Mouse (Mus musculus) frontal cortex, adult 2 months (tissue): ENCODE results near the gene Gm5134. TPM values are rescaled to one million over a fixed set of nuclear protein-coding genes. Genes with fewer than 3 reads are reported as not detected.

Source experiments
- DNase-seq, 2 experiments: peaks; one replicate each; pipeline ENCODE4 v3.0.0; 2022; ENCODE audit warnings: low spot score in 1 of 2; ENCODE audit errors: extremely low spot score in 1 of 2
- polyA plus RNA-seq: library from polyadenylated mRNA; depleted of rRNA; stranded (reverse); fragments of >200 nt; gene quantifications from 2 replicates; pipeline ENCODE4 v1.2.3, GENCODE M21; 2012; rRNA removed

Gene Gm5134
- 0.23 and 0.36 TPM in 2 replicates for polyA plus RNA-seq

DNA sequence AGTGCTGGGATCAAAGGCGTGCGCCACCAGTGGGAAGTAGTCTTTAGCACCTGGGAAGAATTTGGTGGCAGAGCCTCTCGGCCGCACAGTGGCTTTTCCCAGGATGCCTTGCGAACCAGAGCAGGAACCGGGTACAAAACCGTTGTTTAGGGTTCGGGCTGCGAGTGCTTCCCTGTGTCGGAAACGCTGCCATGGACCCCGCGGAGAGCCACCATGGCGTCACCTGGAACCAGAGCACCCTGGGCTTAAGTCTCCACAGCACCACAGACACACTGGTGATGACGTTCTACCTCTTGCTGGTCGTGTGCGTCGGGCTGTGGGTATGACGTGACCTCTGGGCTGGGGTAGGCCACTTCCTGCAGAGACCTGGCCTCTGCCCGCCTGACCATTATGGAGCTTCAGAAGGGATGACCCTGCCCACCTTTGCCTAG lies at the start of gene Gm5134:
Gene Gm5134, plus strand, starts transcription at position 134 of the 431 bp plus-strand sequence.
- DNase-seq = no peak

DNA sequence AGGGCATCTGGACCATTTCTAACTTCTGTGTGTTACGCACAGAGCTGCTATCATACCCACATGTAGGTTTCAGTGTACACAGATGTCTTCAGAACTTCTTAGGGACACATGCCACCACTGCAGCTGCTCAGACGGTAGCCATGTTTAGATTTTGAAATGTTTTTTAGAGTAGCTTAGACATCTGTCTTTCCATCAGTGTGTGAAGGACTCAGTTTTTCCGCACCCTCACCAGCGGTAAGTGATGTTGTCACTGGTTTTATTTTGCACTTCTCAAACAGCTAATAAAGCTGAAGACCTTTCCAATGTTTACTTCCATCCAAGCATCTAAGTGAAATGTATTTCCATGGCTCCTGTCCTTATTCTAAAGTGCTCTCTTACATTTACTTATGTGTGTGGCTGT lies 47.4 kb upstream of the Gm5134 start:
- no peak for DNase-seq

DNA sequence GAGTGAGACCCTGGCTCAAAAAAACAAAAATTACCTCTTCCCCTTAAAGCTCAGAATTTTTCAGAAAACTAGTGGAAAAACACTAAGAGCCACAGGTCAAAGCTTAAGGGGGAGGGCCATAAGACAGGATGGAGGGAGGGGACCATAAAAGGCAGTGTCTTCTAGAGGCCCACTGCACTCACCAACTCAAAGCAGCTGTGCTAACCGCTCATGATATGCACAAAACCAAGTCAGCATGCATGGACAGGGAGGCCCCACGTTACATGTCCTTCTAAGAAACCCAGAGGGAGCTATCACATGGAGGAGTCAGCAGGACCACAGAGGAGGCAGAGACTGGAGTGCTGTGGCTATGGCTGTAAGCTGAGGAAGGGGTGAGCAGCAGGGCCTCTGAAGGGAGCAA lies 43.6 kb upstream of the Gm5134 start:
- no peak for DNase-seq

DNA sequence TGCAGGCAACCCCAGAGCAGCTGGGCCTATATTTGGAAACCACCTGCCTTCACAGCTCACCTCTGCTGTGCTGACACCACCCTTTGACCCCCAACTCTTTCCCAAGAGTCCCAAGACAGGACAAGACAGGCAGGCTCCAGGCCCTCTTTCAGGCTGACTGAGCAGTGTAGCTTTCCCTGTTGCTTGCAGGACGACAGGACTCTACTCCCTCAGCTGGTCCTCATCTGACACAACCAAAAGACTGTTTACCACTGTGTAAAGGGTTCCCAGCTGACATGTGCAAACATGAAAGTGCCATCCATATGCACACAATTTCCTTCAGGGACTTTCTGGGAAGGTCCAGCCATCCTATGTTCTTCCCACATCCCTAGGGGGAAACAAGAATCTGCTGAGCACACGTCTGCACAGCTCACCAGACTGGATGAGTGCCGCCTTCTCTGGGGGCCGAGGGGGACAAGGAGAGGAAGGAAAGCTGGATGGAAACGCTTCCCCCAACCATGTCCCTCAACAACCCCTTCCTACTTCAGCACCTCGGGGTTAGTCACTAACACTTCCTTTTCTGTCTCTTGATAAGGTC lies 41.2 kb upstream of the Gm5134 start:
- DNase-seq = no peak

DNA sequence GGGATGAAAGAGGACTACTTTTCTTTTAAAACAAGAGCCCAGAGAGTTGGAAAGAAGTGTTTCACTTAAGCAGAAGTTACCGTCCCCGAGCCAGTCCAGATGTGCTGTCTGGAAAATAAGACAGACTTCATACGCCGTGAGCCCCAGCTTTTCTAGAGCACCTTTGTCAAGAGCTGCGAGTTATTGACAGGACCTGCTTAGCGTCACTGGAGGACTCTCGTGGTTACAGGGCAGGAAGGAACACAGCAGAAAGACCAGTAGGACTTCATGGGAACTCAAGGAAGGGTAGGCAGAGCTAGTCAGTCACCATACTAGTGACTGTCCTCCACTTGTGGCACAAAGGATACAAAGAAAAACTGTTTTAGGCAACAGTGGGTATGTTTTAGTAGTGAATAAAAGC lies 38.8 kb upstream of the Gm5134 start:
- no peak for DNase-seq

DNA sequence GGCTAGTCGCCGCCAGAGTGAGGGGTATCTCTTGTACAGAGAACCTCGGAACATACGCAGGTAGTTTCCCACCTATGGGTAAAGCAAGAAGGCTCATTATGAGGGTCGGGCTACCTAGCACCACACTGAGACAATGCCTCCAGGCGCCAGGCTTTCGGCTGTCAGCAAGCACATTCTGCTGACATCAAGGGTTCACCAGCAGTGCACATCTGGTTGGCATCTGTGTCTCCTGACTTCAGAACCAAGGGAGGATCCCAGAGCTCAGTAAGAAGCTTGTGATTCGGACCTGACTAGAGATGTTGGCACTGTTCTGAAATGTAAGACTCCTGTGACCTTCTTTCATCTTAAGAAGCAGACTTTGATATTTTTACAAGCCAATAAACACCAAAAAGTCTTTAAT lies 37.5 kb upstream of the Gm5134 start:
- DNase-seq = no peak

DNA sequence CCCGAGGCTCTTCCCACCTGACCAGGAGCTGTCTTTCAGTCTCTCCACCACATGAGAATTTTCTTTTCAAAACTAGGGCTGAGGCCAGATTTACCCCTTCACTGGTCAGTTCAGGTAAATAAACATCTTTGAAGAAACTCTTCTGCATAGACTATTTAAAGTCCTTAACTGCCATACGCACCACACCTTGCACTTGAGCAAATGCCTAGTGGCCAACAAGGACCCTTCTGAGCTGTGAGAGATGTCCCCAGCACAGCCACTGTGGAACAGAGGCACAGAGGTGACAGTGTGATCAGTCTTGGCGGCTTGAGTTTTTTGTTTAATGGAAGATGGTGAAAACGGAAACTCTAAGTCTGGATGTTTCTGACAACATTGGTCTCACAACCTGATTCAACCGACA lies 35.3 kb upstream of the Gm5134 start:
- no peak for DNase-seq

DNA sequence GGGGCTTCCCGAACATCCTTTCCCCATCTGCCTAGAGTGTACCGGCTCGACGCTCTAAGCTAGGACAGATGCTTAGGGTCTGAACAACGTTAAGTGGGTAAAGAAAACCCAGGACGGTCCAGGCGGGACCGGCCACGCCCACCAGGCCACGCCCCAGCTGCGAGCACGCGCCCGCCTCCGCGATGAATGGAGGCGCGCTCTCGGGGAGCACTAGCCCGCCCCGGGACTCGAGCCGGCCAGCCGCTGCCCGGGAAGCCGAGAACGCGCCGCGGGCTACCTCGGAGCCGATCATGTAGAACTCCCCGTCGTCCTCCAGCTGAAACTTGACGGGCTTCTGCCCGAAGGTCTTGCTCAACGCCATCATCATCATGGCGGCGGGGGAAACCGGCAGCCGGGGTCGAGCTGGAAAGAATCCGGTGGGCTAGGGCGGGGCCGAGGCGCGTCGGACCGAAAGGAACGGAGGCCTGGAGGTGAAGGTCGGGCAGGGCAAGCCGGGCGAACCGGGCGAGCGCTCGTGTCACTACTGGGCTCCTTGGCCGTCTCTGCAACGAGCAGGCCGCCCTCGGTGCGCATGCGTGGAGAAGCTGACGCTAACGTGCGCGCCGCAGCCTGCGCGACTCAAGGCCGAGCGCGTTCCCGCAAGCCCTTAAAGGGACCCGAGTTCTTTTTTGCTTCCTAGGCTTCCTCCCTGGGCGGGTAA lies 33.1 kb upstream of the Gm5134 start, which contains the start of gene Smarcb1:
Gene Smarcb1, minus strand, starts transcription at position 592 of the 700 bp plus-strand sequence.
- peak; percentile 90 to 98 for DNase-seq

DNA sequence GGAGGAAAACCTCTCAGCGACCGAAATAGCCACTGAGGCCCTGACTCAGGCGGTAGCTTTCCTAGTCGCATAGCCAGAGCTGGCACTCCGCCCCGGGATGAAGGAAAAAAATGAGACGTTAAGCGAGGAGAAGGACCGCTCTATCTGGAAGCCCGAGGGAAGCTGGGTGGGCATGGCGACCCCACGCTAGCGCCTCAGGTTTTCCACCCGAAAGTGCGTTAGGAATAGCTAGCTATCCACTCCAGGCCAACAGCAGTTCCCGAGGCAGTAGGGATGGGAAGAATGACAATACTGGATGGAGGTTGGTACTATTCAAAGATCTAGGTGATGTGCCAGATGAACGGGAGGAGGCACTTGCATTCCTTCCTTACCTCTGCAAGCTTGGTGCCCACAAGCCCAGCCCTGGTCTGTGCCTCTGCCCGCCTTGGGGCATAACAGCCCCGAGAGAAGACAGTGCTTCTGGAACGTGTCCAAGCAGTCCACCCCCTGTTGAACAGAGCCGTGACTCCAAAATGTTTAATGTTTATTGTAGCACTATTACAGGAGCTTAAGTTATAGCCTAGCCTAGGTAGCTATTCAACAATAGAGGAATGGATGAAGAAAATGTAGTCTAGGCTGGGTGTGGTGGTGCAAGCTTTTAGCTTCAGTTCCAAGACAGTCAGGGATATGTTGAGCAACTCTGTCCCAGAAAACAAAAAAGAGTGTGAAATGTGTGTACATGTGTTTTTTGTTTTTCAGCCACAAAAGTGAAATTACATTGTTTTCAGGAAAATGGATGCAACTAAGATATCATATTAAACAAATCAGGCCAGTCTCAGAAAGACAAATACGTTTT lies 32.4 kb upstream of the Gm5134 start:
- peak in 1 of 2 experiments; percentile 46 for DNase-seq

DNA sequence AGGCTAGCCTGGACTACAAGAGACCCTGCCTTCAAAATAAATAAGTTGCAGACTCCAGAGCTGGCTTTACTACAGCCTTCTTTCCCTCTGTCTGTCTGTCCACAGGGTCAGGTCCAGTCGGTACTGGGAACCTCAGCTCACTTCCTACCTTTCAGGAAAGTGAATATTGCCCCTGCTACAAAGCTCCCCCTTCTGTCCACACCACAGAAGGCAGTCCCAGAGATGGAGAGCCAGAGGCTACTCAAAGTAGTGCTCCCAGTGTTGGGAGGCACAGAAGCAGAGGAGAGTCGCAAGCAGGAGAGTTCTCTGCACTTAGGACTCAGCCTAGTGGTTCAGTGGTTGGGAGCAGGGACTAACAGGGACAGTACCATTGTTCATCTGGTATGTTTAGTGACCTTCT lies 30.0 kb upstream of the Gm5134 start:
- no peak for DNase-seq

DNA sequence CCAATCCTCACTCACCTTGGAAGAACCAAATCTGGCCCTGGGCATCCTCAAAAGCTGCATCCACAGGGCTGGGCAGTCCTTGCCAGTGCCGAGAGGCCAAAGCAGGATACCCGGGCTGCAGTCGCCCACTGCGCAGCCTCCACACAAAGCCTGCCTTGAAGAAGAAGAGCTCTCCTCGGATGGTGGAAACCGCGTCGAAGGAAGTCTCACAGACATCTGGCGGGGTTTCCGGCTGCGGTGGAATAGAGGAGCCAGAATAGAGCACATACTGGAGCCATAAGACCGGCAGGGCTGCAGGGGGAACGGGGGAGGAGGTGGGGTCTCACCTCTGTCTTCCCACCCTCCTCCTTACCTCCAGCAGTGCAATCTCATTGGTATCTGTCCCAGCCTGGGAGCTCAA lies 27.9 kb upstream of the Gm5134 start:
- no peak for DNase-seq

DNA sequence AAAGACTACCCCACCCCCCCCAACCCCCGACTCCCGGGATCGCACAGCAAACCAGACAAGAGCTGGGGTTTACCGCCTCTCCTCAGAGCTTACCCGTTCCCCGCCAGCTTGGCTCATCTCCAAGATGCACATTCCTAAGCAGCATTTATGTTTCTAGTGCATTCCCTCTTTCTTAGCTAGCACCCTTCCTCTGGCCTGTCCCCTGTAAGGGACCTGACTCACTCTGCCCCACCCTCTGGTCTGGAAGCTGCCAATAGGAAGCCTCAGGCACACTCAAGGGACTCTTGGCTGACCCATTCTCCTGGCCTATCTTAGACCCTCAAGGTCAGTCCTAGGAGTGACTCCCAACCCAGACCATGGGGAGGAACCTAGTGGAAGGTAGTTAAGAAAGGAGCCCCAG lies 24.0 kb upstream of the Gm5134 start:
- no peak for DNase-seq

DNA sequence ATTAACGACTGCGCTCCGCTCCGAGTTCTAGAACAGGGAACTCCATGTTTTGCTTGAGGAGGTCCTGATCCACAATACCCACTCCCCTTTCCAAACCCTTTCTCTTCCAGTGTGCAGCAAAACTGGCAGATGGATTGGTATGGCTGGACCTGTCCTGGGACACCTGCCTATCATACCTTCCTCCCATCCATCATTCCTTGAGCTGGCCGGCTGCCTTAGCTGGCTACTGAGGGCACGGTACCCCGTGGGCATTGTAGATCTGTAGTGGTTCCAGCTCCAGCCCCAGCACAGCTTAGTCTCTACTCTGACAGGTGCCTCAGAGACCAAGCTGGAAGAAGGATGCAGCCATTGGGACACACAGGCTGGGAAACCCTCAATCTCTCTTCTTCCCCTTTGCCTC lies 23.0 kb upstream of the Gm5134 start:
- DNase-seq = no peak

DNA sequence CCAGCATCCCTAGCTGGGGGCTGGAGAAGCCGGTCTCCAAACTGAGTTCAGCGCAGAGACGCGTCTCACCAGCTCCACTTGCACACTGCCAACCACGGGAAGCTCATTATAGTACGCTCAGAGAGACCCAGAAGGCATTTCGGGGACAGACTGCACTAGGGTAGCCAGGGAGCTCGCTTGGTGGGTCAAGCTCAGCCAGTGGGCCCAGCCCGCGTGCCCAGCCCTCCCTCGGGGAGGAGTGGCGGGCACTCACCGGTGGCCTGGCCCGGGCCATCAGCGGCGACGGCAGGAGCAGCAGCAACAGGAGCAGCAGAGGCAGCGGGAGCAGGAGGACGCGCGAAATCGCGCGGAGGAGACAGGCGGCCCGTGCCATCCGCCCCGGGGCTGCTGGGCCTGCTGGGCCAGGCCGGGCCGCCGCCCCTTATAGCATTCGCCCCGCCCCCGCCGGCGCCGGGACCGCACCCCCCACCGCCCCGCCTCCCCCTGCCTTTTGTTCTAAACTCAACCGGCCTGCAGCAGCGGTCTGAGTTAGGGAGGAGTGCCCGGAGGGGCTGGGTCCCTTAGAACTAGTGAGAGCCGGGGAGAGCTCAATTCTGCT lies 22.1 kb upstream of the Gm5134 start:
- DNase-seq = no peak

DNA sequence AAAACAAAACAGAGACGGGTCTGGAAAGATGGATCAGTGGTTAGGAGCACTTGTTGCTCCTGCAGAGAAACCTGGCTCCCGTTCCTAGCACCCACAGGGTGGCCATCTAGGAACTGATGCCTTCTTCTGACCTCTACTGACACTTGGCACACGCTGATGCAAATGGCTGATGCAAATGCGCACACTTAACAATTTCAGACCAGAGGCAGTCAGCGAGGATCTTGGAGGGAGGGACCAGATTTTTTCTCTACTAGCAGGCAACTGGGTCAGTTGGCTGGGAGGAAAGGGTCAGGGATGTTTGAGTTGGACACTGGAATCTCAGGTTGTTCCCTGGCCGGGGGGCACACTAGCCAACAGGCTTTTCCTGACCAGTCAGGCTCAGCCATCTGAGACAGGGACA lies 21.4 kb upstream of the Gm5134 start, which contains the start of gene Chchd10:
Gene Chchd10, plus strand, starts transcription at position 240 of the 400 bp plus-strand sequence.
- no peak for DNase-seq

DNA sequence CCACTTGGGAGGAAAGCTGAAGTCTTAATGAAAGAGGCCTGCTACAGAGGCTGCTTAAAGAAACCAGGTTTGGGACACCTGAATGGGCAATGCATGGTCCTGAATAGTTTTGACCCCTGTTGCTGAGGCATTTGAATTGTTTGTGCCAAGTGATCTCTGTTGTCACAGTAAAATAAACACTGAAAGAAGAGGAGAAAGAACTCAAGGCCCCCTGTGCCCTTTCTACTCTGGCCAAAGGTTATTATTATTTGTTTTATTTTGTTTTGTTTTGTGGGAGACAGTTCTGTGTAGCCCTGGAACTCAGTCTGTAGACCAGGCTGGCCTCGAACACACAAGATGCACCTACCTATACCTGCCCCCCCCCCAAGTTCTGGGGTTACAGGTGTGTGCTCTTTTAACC lies 19.3 kb upstream of the Gm5134 start:
- no peak for DNase-seq

DNA sequence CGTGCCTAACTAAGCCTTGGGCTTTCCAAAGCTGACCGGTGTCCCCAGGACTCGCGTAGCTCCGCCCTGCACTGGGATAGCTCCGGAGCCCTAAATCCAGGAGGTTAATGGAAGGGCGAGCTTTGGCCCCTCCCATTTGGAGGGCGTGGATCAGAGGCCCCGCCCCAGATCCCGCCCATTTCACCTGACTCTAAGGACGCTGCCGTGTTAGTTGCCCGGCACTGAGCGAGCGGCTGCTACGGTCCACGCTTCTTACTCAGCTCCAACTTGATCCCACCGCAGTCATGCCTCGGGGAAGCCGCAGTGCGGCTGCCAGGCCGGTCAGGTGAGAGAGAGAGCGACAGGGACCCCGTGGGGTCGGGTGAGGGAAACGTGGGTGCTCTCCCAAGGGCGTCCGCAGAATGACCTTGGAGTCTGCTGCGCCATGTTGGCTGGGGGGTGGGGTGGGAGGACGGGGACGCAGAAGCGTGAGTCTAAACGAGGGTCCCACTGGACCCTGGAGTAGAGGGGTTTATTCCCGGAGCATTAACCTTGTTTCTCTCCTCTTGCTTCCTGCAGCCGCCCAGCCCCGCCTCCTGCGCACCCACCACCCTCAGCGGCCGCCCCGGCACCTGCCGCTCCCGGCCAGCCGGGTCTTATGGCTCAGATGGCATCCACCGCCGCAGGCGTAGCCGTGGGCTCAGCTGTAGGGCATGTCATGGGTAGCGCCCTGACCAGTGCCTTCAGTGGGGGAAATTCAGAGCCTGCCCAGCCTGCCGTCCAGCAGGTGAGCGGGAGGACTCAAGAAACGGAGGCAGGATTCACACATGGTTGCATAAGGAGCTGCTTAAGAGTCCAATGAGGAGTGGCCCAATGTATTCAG lies 18.4 kb upstream of the Gm5134 start, which contains the start of gene Mmp11:
Gene Mmp11, minus strand, starts transcription at position 817 of the 862 bp plus-strand sequence.
- peak; percentile 54 to 80 for DNase-seq

DNA sequence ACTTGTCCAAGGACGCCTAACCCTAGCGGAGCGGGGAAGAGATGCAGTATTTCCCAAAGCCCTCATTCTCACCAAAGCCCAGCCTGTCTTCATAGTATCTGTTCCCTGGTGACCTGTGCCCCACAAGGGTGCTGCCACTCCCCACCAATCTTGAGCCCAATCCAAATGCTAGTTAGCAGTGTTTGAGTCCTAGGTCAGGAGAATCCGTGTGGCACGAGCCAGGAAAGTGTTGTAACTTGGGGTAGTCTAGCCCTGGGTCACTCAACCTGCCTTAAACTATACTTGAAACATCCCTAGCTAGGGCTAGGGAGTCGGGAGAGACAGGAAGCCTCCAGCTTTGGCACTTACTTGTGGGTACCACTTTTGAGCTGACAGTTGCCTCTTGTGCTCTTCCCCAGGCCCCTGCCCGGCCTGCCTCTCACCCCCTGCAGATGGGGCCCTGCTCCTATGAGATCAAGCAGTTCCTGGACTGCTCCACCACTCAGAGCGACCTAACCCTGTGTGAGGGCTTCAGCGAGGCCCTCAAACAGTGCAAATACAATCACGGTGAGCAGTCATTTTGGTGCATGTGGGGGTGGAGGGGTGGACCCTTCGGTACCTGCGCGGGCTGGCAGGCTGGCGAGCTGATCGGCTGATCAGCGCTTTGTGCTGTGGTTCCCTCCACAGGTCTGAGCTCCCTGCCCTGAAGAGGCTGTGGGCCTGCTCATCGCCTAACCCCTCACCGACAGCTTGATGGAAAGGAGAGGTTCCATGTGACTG lies 17.2 kb upstream of the Gm5134 start:
- DNase-seq = no peak
